Mouse (Mus musculus) forelimb bud, embryonic 11.5 days (tissue): ENCODE data around the gene Zfp422.
A peak's percentile ranks its signal among the peaks of the same experiment; 100 is the strongest.

Source experiments
- DNase-seq: peaks from one replicate; pipeline ENCODE4 v3.0.0-alpha.2; 2012; ENCODE audit warnings: low read depth, low spot score

The Zfp422 gene

DNA sequence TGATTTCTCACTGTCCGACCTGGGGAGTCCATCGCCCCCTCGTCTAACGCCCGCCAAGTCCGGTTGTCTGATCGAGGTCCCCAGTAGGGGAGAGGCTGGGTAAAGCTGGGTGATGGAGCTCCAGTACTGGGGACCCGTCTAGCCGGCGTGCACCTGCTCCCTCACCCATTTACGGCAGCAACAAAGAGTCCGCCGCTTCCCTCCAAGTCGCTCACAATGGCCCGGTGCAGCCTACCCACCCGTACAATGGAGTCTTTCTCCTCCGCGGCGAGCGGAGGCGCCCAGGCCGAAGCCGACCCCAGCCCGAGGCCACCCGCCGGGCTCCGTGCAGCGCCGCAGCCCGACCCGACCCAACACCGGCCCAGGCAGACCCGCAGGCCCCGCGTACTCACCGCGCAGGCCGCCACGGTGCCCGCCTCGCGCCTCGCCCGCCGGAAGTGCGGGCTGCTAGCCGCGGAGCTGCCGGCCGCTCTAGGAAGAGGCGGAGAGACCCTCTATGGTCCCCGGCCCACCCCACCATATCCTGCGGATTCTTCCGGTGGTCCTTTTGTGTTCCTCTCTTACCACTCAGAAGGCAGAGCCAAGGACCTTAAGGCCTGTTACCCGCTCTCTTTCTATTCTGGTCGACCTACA lies at the start of gene Zfp422:
Gene Zfp422 (minus strand): TSS at position 461 of the 633 bp plus-strand sequence.
- peak; percentile 79 for DNase-seq

DNA sequence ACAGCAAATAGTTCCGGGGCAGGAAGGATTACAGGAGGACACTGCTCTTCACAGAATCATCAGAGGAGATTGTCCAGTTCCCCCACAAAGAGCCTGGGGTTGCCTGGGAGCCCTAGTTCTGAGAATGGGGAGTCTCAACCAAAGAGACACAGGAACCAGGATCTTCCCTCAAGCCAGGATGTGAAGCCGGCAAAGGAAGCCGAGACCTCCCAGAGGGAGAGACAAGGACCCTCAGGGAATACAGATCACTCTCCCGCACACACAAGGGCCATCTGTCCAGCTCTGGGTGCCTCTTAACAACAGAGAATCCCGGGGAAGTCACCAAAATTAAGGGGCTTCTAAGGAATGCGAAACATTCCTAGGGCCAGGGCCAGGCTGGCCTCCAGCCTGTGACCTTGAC lies 48.5 kb upstream of the Zfp422 start:
- no peak for DNase-seq

DNA sequence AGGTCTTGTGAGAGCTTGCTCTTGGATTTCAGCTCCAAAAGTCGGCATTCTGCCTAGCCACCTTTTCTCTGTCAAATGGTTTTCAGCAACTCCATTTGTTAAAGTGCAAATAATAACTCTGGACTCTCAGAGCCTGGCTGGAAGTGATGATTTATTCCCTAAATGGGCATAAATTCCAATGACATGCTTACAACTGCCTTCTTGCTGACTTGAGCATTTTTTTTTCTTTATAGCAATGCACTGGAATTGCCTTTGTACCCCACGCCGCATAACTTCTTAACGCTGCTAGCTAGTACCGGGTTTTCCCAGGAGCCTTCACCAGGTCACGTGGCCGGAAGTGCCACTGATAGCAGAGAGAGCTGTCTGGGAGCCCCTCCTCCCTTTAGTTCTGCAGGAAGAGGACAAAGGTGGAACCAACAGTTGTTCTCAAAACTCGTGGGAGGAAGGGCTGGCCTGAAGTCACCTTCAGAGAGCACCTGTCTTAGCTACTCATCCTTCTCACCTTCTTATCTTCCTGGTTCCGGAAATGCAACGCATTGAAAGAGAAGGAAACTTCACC lies 47.6 kb upstream of the Zfp422 start:
- no peak for DNase-seq

- DNase-seq = no peak
These were observed 45.6 kb upstream of the Zfp422 start for GRCm38 (mm10) chr6:116674283-116674886.

DNA sequence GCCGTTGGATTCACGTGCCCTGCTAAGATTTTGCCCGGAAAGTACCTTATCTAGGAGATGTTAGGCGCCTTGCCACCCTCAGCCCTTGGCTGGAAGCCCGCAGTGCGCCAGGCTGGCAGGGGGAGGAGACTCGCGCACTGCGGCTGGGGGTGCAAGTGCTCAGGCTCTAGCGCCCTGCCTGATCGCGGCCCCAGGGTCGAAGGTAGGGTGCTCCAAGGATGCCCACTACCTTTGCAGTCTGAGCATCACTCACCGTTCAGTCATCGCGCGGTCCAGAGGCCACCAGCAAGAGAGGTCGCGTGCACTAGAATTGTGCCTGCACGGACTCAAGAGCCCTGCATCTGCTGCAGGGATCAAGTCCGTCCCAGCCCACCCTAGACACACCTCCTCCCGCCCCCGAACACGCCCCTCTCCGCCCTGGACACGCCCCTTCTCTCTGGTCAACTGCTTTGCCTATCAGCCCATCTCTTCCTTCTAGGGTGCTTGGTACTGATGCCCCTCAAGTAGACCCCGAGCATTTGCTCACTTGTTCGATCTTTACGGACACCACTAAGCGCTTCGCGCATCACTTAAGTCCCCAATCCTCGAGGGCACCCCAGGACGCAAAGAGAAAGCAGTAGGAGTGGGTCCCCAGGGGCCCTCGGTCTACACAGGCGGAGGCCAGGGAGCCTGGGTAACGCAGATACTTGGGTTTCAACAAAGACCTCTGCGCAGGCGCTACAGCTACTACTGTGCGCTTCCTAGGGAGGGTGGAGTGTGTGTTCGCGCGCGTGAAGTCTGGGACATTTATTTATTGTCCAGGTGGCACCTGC lies 44.9 kb upstream of the Zfp422 start, which contains the start of gene Rassf4:
Gene Rassf4 (minus strand): TSS at position 482 of the 812 bp plus-strand sequence.
- DNase-seq = peak; percentile 79

GRCm38 (mm10) chr6:116672349-116672748 lies 43.5 kb upstream of the Zfp422 start:
- DNase-seq = no peak

- DNase-seq = no peak
These were observed 43.0 kb upstream of the Zfp422 start for GRCm38 (mm10) chr6:116671768-116672167.

GRCm38 (mm10) chr6:116671031-116671430 lies 42.2 kb upstream of the Zfp422 start:
- no peak for DNase-seq

GRCm38 (mm10) chr6:116670144-116670543 lies 41.3 kb upstream of the Zfp422 start:
- DNase-seq = no peak

GRCm38 (mm10) chr6:116668682-116669470 lies 40.1 kb upstream of the Zfp422 start:
- DNase-seq = peak; percentile 10

- no peak for DNase-seq
These were observed 38.6 kb upstream of the Zfp422 start for GRCm38 (mm10) chr6:116667382-116667781.

DNA sequence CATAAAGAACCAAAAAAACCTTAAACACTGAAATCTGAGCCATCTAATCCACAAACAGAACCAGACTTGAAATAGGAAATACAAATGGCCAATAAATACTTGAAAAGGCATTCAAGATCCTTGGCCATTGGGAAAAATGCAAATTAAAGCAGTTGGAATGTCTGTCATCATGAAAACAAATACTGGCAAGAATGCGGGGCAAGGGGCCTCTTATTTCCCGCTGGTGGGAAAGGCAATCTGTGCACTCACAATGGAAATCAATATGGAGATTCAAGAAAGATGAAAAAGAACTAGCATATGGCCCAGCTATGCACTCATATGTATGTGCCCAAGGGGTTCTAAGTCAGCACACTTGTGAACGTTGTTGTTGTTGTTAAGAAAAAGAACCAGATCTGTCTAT lies 38.1 kb upstream of the Zfp422 start:
- DNase-seq = no peak

GRCm38 (mm10) chr6:116666085-116666750 lies 37.4 kb upstream of the Zfp422 start:
- DNase-seq = no peak

- DNase-seq = no peak
These were observed 36.0 kb upstream of the Zfp422 start for GRCm38 (mm10) chr6:116664830-116665229.

DNA sequence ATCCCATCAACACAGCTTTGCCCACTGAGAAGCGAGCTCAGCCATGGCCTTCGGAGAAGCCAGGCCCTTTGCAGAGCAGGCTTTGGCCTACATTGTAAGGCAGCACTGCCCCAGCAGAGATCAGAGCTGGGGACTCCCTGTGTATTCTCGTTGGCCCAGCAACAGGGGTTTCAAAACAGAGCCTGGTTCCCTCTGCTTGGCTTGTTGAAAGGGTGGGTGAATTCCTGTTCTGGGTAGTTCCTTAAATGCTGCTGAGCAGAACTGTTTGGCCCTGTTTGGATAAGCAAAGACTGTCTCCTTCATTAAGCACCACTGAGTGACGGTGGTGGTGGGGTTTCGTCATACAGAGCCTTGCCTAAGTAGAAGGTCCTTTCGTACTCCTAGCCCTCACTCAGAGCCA lies 35.2 kb upstream of the Zfp422 start:
- no peak for DNase-seq

- no peak for DNase-seq
These were observed 34.6 kb upstream of the Zfp422 start for GRCm38 (mm10) chr6:116663364-116663763.

DNA sequence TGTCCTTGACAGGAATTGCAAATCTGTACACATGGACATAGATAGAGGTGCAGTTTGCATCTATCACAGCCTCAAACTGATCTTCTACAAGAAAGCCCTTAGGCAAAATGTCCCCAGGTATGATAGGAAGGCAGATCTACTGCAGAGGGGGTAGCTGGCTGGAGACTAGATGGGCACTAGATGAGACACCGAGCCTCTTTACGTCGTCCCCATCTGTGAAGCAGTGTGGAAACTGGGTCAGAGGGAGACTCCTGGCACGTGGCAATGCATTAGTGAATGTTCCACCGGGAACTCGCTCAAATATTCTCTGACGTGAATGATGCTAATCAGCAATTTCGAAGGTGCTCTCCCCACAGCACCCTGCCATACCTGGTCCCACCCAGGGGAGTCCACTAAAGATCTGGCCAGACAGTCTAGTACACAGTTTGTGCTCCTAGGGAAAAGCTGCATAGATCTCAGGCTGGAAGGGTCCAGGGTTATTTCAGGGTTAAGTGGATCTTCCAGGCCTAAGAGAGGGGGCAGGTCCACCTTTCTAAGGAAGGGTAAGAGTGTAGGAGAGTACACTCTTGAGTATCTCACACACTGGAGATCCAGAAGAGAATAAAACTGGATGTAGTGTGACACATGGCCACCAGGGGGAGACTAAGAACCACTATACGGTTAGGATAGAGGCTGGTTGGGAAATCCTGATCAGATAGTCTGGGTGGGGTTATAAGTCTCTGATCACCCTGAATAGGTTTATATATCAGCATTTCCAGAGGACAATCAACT lies 25.1 kb upstream of the Zfp422 start:
- DNase-seq = peak; percentile 60

DNA sequence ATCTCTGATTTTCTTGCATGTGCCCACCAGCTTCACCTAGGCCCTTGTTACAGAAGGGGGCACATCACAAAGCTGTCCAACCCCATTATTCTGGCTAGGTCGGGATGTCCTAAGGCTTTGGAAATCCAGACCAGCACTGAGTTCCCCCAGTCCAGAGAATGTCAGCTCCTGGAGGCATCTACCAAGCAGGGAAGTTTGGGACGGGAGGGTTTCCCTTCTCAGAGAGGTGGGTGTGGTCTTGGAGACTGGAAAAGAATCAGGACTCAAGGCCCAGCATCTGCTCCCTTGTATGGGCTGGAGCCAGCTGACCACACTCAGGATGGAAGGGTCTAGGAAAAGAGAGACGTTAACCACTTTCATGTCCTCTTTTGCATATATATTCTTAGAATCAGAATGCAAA lies 24.4 kb upstream of the Zfp422 start:
- DNase-seq = no peak

DNA sequence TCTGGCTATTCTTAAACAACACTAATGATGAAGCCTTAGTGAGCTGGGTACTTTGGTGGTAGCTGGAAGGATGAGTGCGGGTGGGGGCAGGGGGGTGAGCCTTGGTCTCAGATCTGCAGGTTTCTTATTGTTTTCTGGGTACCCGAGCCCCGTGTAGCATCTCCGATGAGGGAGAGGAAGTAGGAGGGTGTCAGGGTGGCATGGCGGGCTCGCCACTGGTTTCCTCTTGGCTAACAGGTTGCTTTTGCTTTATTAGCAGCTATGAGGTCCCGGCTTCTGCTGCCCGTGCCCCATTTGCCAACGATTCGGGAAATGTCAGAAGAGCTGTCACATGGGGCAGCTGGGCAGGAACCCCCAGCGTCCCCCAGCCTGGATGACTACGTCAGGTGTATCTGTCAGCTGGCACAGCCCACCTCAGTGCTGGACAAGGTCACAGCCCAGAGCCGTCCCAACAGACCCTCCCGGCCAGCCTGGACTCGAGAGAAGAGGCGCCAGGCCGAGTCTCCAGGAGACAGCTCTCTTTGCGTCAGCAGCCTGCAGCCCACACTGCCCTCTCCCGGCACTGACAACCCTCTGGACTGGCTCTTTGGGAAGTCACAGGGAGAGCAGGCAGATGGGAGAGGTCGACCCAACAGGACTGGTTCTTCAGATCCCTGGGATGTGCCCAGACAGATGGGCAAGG lies 22.8 kb upstream of the Zfp422 start:
- DNase-seq = no peak

- peak; percentile 53 for DNase-seq
These were observed 21.6 kb upstream of the Zfp422 start, which contains the start of gene Depp1 for GRCm38 (mm10) chr6:116650406-116650805. TSS of gene Depp1 (plus strand) at chr6:116650609.
